In the genomic region with DNA sequence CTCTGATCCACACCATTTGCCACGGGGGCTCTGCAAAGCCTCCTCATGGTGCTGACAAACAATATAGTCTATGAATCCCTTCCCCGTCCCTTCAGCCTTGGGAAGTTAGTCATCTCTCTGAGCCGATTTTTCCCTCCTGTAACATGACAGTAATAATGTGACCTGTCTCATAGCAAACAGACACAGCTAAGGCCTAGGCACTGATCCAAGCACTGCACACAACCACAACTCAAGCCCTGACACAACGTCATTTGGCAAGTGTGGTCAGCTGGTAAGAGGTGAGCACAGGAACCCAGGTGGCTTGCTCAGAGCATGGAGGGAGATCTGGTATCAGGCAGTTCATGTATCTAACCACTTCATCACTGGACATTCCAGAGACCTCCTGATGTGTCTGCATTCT, we compare ENCODE assay signal across 17 mouse cellular contexts. TPM values are rescaled to one million over a fixed set of nuclear protein-coding genes. Genes with fewer than 3 reads are reported as not detected.
"Had no signal": no experiment of that assay in that cellular context is flagged by ENCODE, and none has a peak within 500 bp of the region (broad histone marks: within the 10 kb centered on the region; RNA-seq: fewer than 3 reads in every experiment).

No protein-coding gene starts in this region.

- DNase-seq: gastrocnemius, postnatal 10 days; gastrocnemius, postnatal 25 days; heart, adult 18-20 months; heart, postnatal 10 days; heart, postnatal 4 days; kidney, adult 18-20 months; kidney, adult 8-10 months; kidney, postnatal 10 days; kidney, postnatal 4 days; liver; liver, embryonic 13.5 days; liver, postnatal 0 days had no signal

RNA-seq across cellular contexts. Expression of a gene that starts 16.1 kb away (rescaled TPM):
- total RNA-seq: granulocyte monocyte progenitor cell, adult 5-6 weeks; heart, postnatal 25 days; layer of hippocampus, adult 2 months; layer of hippocampus, postnatal 10 days; layer of hippocampus, postnatal 25 days had no signal
